Mouse (Mus musculus): ENCODE results near the gene Fcgrt. TPM values are rescaled to one million over a fixed set of nuclear protein-coding genes. Genes with fewer than 3 reads are reported as not detected.
A peak's percentile ranks its signal among the peaks of the same experiment; 100 is the strongest.

Fcgrt gene
- polyA plus RNA-seq, 1 experiment from 2014 or later: 17.7 TPM

MicroRNA genes within 50 kb of the gene (microRNA counts, 519-probe panel; counts per million panel counts)
- 2,689 counts per million, percentile 68 among the panel's probes with 10 or more counts for microRNA mmu-miR-150

Small RNA genes lying within 50 kb of the gene (microRNA-seq; reads per million reads assigned to microRNA genes)
- gene Mir150 (54.7 reads per million, percentile 46 among the genes with 10 or more reads in this experiment), gene Mir5121 (11.0 reads per million, percentile 30 among the genes with 10 or more reads in this experiment)

Other genes with a start within 250 kb of the Fcgrt start
- 29.4 and 32.6 TPM in 2 replicates for gene Pnkp, start 246.7 kb downstream of the Fcgrt start, polyA plus RNA-seq (2015; fragmentation: Nextera tagmentation; extraction: Ambion mirVana)
- gene Ptov1, start 234.1 kb downstream of the Fcgrt start, polyA plus RNA-seq (2015; fragmentation: Nextera tagmentation; extraction: Ambion mirVana): 551 and 582 TPM in 2 replicates
- 158 and 166 TPM in 2 replicates for gene Med25, start 211.1 kb downstream of the Fcgrt start, polyA plus RNA-seq (2015; fragmentation: Nextera tagmentation; extraction: Ambion mirVana)
- 21.1 and 21.2 TPM in 2 replicates for gene Fuz, start 207.8 kb downstream of the Fcgrt start, polyA plus RNA-seq (2015; fragmentation: Nextera tagmentation; extraction: Ambion mirVana)
- gene Ap2a1, start 174.4 kb downstream of the Fcgrt start, polyA plus RNA-seq (2015; fragmentation: Nextera tagmentation; extraction: Ambion mirVana): 111 and 113 TPM in 2 replicates
- 0.15 TPM in 1 of 2 replicates, not detected in the other for gene Tsks, start 160.6 kb downstream of the Fcgrt start, polyA plus RNA-seq (2015; fragmentation: Nextera tagmentation; extraction: Ambion mirVana)
- gene Cpt1c, start 129.0 kb downstream of the Fcgrt start, polyA plus RNA-seq (2015; fragmentation: Nextera tagmentation; extraction: Ambion mirVana): 49.1 and 63.9 TPM in 2 replicates
- gene Prmt1, start 117.3 kb downstream of the Fcgrt start, polyA plus RNA-seq (2015; fragmentation: Nextera tagmentation; extraction: Ambion mirVana): 646 and 707 TPM in 2 replicates
- 56.2 and 60.6 TPM in 2 replicates for gene Irf3, start 106.2 kb downstream of the Fcgrt start, polyA plus RNA-seq (2015; fragmentation: Nextera tagmentation; extraction: Ambion mirVana)
- 15.3 and 16.0 TPM in 2 replicates for gene Bcl2l12, start 105.1 kb downstream of the Fcgrt start, polyA plus RNA-seq (2015; fragmentation: Nextera tagmentation; extraction: Ambion mirVana)
- 42.1 and 44.3 TPM in 2 replicates for gene Scaf1, start 87.5 kb downstream of the Fcgrt start, polyA plus RNA-seq (2015; fragmentation: Nextera tagmentation; extraction: Ambion mirVana)
- gene Rras, start 85.9 kb downstream of the Fcgrt start, polyA plus RNA-seq (2015; fragmentation: Nextera tagmentation; extraction: Ambion mirVana): 10.1 and 12.0 TPM in 2 replicates
- gene Prr12, start 51.0 kb downstream of the Fcgrt start, polyA plus RNA-seq (2015; fragmentation: Nextera tagmentation; extraction: Ambion mirVana): 15.2 and 17.3 TPM in 2 replicates
- 60.8 and 65.7 TPM in 2 replicates for gene Nosip, start 41.4 kb downstream of the Fcgrt start, polyA plus RNA-seq (2015; fragmentation: Nextera tagmentation; extraction: Ambion mirVana)
- gene Prrg2, start 41.2 kb downstream of the Fcgrt start, polyA plus RNA-seq (2015; fragmentation: Nextera tagmentation; extraction: Ambion mirVana): 13.3 and 13.6 TPM in 2 replicates
- 50.8 and 66.2 TPM in 2 replicates for gene Rcn3, start 11.6 kb downstream of the Fcgrt start, polyA plus RNA-seq (2015; fragmentation: Nextera tagmentation; extraction: Ambion mirVana)
- 860 and 958 TPM in 2 replicates for gene Rps11, start 20.6 kb upstream of the Fcgrt start, polyA plus RNA-seq (2015; fragmentation: Nextera tagmentation; extraction: Ambion mirVana)
- gene Rpl13a, start 24.9 kb upstream of the Fcgrt start, polyA plus RNA-seq (2015; fragmentation: Nextera tagmentation; extraction: Ambion mirVana): 722 and 741 TPM in 2 replicates
- not detected in 2 replicates for gene Gm45713, start 32.4 kb upstream of the Fcgrt start, polyA plus RNA-seq (2015; fragmentation: Nextera tagmentation; extraction: Ambion mirVana)
- gene Flt3l, start 32.6 kb upstream of the Fcgrt start, polyA plus RNA-seq (2015; fragmentation: Nextera tagmentation; extraction: Ambion mirVana): 1.1 and 1.4 TPM in 2 replicates
- 84.2 and 90.2 TPM in 2 replicates for gene Pih1d1, start 50.5 kb upstream of the Fcgrt start, polyA plus RNA-seq (2015; fragmentation: Nextera tagmentation; extraction: Ambion mirVana)
- 19.3 and 20.9 TPM in 2 replicates for gene Aldh16a1, start 50.7 kb upstream of the Fcgrt start, polyA plus RNA-seq (2015; fragmentation: Nextera tagmentation; extraction: Ambion mirVana)
- 20.1 and 22.8 TPM in 2 replicates for gene Slc17a7, start 60.1 kb upstream of the Fcgrt start, polyA plus RNA-seq (2015; fragmentation: Nextera tagmentation; extraction: Ambion mirVana)
- 0.51 TPM in 1 of 2 replicates, not detected in the other for gene Gfy, start 75.7 kb upstream of the Fcgrt start, polyA plus RNA-seq (2015; fragmentation: Nextera tagmentation; extraction: Ambion mirVana)
- 0.63 TPM in 1 of 2 replicates, not detected in the other for gene Pth2, start 77.1 kb upstream of the Fcgrt start, polyA plus RNA-seq (2015; fragmentation: Nextera tagmentation; extraction: Ambion mirVana)
- 0.58 and 0.95 TPM in 2 replicates for gene Ccdc155, start 101.0 kb upstream of the Fcgrt start, polyA plus RNA-seq (2015; fragmentation: Nextera tagmentation; extraction: Ambion mirVana)
- gene Dkkl1, start 108.3 kb upstream of the Fcgrt start, polyA plus RNA-seq (2015; fragmentation: Nextera tagmentation; extraction: Ambion mirVana): 1.1 and 2.2 TPM in 2 replicates
- 73.1 and 79.5 TPM in 2 replicates for gene Tead2, start 111.9 kb upstream of the Fcgrt start, polyA plus RNA-seq (2015; fragmentation: Nextera tagmentation; extraction: Ambion mirVana)
- gene Cd37, start 135.3 kb upstream of the Fcgrt start, polyA plus RNA-seq (2015; fragmentation: Nextera tagmentation; extraction: Ambion mirVana): 1.5 and 1.6 TPM in 2 replicates
- gene Slc6a16, start 137.2 kb upstream of the Fcgrt start, polyA plus RNA-seq (2015; fragmentation: Nextera tagmentation; extraction: Ambion mirVana): 0.30 and 0.47 TPM in 2 replicates
- not detected in 2 replicates for gene Slc6a21, start 173.7 kb upstream of the Fcgrt start, polyA plus RNA-seq (2015; fragmentation: Nextera tagmentation; extraction: Ambion mirVana)
- 8.2 and 10.1 TPM in 2 replicates for gene Trpm4, start 229.9 kb upstream of the Fcgrt start, polyA plus RNA-seq (2015; fragmentation: Nextera tagmentation; extraction: Ambion mirVana)
- 0.60 TPM in 1 of 2 replicates, not detected in the other for gene Hrc, start 231.4 kb upstream of the Fcgrt start, polyA plus RNA-seq (2015; fragmentation: Nextera tagmentation; extraction: Ambion mirVana)

Measured in forebrain, embryonic 16.5 days (tissue).